Mouse (Mus musculus) WW6 (cell line): Measurements from ENCODE around the gene Prp2.
"Not testable (repeated sequence)": the region's sequence is repeated elsewhere in the genome, so short reads cannot be mapped to it uniquely, and the experiment has no call there.

Source experiments
- DNase-seq: peaks from one replicate; pipeline ENCODE4 v3.0.0-alpha.2; 2013; ENCODE audit warnings: low read depth, low spot score

Prp2 gene

GRCm38 (mm10) chr6:132595613-132596012 is at the start of gene Prp2:
Gene Prp2 (plus strand): TSS chr6:132595913.
- DNase-seq, result not testable (repeated sequence)

- not testable (repeated sequence) for DNase-seq
Measured at GRCm38 (mm10) chr6:132569509-132569908, 26.2 kb upstream of the Prp2 start, which contains the start of gene Prh1. Gene Prh1 (plus strand): TSS chr6:132569809.

GRCm38 (mm10) chr6:132649399-132649798 is 53.7 kb downstream of the Prp2 start:
- no peak for DNase-seq
